Mouse (Mus musculus): Measurements from ENCODE around the gene Rasa3.
A peak's percentile ranks its signal among the peaks of the same experiment; 100 is the strongest.

Rasa3 gene

GRCm38 (mm10) chr8:13684131-13684530 is 6.7 kb upstream of the Rasa3 start:
- no peak for DNase-seq

DNA sequence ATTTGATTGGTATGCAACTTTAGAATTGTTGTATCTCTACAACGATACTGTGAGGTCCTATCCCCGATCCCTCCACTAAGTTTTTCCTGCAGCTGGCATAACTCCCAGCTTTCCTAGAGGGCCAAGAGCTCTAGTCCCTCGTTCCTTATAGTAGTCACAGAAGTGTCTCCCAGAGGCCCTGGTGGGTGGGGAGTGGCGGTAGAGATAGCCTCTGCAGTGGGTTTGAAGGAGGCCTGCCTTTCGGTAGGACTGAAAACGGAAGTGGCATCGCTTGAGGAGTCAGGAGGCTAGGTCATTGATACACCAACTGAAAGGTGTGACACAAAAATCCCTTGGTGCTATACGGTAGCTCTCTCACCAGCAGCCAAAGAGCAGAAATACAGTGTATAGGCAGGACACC is 779 bp upstream of the Rasa3 start:
- DNase-seq = no peak

DNA sequence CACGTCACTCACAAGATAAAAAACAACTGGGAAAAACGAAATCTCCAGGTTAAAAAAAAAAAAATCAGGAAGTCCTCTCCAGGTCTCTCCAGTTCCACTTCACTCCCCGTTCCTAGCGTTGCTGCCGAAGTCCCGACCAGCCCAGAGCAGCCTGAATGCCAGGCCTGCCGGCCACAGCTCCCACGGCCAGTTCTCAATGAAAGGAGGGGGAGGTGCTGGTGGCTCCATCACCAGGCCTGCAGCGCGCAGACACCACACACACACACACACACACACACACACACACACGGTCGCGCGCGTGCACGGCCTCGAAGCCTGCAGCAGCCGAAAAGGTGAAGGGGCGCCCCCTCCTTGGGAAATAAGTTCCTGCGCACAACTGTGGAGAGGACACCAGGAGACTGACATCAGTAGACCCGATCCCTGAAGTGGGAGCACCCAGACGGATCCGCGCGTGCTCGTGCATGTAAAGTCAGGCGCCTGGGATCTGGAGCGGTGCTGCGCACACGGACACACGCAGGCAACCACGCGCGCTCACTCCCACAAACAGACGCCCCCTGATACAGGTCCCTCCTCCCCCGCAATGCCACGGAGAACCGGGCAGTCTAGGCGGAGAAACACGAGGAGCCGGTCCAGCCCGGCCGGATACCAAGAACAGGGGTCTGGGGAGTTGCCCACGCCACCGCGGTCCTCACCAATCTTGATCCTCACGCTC is 546 bp downstream of the Rasa3 start:
- DNase-seq = peak; percentile 87

DNA sequence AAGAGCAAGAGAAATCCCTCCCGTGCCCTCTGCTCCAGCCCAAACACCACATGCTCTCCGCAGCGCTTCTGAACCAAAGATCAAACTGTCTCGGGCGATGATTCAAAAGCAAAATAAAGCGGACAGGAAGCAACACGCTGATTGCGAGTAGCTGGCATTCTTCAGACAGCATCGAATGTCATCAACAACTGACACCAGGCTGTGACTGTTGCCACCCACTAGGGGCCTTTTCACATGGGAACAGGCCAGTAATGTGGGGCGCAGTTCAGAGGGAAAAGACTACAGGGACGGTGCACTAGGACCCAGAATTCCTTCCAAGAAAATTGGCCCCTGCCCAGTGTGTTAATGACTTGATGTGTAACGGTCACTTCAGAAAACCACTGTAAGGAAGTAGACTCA is 1.1 kb downstream of the Rasa3 start:
- DNase-seq = peak; percentile 88

- no peak for DNase-seq
Measured at GRCm38 (mm10) chr8:13675524-13675923, 1.9 kb downstream of the Rasa3 start.

DNA sequence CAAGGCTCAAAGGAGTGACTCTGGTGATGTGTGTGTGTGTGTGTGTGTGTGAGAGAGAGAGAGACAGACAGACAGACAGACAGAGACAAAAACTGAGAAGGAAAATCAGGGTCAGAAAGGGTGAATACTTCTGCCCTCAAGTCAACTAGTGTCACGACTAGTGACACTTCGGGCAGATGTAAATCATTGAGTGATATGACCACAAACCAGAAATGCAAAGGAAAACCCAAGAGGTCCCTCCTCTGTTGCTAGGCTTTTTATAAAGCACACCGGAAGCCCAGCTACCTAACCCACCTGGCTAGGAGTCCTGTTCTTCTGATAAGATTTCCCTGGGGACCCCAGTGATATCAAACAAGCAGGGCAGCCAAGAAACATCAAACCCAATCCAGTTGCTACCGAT is 2.3 kb downstream of the Rasa3 start:
- no peak for DNase-seq

DNA sequence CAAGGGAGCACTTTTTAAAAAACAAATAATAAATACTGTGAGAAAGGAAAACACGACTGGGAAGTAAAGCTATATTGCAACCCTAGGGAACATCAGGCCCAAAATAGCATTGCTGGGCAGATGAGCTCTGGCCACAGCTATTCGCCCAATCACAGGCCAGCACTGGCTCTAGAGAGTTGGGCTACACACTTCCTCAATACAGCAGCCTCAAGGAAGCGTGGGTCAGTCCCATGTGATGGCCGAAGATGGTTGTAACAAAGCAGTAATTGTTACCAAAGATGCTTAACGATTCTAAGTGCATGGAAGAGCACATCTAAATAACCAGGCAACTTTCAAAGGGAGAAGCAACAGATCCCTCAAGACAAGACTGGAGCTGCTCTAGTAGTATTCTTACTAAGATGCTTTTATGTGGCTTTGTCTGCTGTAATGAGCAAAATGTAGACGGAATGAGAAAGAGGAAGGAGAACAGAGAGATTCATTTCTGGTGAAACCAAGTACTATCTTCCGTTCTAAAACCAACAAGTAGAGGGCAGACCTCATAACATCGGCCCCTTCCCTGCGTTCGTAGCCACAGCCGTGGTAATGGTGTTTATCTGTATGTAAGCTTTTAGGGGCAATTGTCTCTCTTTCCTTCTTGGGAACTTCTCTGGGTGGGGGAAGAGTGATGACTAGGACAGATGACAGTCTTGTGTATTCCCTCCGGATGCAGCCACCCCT is 3.0 kb downstream of the Rasa3 start:
- no peak for DNase-seq

DNA sequence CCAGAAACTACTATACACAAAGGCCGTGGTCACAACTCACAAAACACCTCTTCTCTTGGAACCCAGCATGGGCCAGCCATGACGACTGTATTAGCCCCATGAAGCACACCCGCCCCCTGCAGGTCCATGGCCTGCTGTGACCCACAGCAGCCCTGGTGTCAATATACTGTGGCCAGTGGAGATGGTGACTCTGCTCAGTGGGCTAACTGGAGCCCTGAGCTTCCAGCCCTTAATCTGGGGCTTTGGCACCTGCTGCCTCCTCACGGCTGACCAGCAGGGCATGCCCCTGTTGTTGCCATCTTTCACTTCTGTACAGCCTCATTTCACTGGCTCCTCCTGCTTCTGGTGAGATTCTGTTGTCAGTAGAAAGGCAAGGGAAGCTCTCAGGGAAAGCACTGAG is 4.2 kb downstream of the Rasa3 start:
- peak; percentile 43 for DNase-seq

DNA sequence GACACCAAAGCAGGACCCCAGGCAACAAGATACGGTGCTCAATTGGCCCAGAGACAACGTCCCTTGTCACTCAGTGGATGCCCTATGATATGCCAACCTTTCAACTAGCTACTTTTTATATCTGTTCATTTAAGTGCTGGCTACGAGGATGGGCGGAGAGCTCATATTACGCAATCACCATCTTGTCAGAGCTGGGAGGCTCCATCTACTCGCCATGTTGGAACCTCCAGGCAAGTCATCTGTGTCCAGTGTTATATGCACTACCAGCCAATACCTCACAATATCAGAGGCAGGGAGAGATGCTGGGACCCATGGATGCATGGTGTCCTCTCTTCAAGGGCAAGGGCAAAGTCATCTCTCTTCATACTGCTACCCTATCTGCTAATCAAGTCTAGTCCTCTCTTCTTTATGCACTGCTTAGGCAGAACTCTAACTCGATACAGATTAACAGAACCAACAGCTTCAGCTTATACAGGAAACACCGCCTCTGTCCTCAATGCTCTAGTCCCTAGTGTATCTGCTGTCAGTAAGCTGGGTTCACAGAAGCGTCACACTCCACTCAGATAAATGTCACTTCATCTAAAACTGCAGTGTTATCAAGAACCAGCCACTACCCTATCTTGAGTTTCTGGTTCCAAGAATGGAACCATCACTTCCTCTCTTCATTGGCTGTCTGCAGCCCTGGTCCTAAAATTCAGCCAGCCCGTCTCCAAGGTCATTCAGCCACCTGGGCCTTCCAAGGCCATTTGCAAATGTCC is 6.0 kb downstream of the Rasa3 start:
- DNase-seq = no peak

DNA sequence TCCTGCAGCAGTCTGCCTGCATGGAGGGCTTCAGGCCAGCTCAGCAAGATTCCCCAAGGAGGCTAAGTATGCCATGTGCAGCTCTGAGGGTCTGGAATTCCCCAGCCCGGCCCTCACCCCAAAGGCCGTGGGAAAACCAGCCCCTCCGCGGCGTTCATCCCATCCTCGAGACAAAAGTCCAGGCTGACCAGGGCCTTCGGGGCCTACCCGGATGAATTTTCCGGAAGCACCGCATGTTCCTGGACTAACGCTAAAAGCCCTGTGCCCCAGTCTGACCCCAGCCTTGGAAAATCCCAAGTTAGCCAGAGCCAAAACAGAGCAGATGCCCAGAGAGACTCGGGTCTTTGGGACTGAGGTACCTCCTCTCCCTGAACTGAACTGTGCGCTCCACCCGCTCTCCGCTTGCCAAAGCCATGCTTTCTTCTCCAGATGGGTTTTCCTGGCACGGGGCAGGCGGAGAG is 7.4 kb downstream of the Rasa3 start:
- DNase-seq = no peak

GRCm38 (mm10) chr8:13668367-13668766 is 9.0 kb downstream of the Rasa3 start:
- DNase-seq = no peak

DNA sequence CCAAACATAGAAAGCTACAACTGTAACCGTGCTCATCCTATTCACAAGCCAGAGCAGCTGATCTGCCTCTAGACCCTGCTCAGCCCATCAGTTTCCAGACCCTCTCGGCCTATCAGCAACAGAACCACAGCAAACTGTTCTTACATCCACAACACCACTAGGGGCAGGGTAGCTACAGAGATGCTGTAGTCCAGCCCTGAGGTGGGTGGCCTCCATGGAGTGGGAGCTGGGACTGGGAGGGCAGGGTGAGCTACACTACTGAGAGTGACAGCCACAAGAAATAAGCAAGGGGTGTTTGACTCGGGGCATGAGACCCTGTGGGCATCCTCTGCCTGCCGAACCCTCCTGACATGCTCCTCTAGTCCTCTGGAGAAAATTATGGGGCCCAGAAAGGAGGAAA is 9.5 kb downstream of the Rasa3 start:
- peak; percentile 45 for DNase-seq

DNA sequence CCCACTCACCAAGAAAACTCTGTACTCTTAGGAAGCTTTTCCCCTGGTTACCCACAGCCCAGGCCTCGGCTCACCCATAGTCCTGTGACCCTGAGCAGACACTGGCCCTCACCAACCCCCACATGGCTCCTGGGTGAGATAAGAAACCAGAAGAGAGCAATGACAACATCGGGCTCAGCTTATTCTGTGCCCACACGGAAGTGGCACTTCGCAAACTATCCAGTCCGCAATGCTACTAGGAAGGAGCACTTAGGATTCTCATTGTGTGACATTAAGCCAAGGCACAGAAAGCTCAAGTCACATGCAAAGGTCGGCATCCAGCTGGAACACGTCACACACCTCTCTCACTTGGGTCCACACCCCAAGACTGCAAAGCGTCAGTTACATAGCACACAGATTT is 11.5 kb downstream of the Rasa3 start:
- no peak for DNase-seq

GRCm38 (mm10) chr8:13665538-13665937 is 11.9 kb downstream of the Rasa3 start:
- no peak for DNase-seq

DNA sequence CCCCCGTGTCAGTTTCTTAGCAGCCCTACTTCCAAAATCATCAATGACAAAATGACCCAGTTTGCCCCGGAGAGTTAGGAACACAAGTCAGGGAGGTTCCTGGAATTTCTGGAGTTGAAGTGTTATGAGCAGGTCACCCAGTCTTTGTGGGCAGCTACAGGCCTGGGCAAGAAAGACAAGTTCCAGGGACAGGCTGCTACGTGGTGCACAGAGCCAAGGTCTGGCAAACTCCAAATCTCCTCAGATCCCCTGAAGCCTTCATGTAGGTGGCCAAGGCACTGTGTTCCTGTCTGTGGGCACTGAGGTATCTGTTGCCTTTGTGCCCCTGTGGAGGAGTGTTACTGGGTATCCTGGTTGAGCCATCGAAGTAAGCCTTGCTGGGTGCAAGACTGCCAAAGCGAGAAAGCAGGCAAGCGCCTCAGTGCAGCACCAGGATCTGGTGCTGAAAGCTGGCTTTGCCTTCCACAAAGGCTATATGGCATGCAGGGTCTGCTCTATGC is 12.6 kb downstream of the Rasa3 start:
- DNase-seq = no peak

- DNase-seq = no peak
Measured at GRCm38 (mm10) chr8:13660323-13660722, 17.1 kb downstream of the Rasa3 start.

DNA sequence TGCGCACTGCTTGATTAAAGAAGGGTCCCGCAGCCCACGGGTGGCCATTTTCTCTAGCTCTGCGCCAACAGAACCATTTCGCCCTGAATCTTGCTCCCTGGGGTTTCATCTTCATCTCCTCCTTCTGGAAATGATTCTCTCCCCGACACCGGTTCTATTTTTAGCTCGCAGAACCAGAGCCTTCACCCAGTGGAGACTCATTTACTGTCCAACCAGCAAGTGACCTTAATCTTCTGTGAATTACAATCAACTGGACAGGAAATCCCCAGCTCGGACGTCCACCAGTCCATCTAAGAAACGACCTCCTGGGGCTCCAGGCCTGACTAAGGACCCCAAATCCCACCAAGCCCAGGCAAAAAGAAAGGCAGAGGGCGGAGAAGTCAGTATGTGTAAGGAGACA is 19.9 kb downstream of the Rasa3 start:
- peak; percentile 69 for DNase-seq

DNA sequence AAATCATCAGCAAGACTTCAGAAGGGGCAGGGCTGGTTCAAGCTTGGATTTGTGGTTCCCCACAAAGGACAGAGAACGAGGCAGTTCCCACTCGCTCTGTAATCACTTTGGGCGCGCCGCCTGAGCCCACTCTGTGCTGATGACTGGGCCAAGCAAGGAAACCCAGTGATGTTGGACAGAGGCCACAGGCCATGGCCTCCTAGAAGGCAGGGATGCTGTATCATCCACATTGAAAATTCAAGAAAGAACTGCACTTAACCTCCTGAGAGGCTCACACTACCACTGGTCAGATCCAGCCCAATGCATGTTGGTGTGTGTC is 22.4 kb downstream of the Rasa3 start:
- no peak for DNase-seq

- no peak for DNase-seq
Measured at GRCm38 (mm10) chr8:13654350-13655032, 22.9 kb downstream of the Rasa3 start.

DNA sequence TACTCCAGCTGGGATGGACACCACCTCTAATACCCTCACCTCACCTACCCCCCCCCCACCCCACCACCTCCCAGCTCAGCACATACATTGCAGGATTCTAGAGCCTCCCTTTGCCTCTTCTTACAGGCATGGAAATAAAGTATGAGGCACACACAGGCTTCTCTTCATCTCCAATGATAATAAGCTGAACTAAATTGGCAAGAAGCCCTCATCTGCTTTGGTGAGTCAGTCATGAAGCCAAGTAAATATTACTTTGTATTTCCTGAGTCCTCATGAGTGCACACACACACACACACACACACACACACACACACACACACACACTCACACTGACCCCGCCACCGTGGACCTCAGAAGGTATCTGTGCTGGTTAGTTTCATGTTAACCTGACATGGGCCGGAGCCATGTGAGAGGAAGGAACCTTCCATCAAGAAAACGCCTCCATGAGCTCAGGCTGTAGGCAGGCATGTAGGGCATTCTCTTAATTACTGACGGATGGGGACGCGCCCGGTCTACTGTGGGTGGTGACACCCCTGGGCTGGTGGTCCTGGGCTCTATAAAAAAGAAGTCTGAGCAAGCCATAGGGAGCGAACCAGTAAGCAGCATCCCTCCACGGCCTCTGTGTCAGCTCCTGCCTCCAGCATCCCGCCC is 26.7 kb downstream of the Rasa3 start:
- no peak for DNase-seq

DNA sequence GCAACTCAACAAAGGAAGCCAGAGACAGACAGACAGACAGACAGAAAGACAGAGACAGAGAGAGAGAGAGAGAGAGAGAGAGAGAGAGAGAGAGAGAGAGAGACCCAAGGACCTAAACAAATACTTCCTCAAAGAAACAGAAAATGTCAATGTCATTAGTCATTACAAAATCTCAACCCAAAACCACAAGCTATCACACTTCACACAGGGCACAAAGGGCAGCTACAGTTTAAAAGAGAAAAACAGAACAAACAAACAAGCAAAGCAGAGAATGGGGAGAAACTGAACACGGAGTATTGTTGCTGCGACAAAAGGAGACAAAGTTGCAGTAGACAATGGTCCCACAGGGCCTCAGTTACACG is 28.3 kb downstream of the Rasa3 start:
- peak; percentile 46 for DNase-seq

DNA sequence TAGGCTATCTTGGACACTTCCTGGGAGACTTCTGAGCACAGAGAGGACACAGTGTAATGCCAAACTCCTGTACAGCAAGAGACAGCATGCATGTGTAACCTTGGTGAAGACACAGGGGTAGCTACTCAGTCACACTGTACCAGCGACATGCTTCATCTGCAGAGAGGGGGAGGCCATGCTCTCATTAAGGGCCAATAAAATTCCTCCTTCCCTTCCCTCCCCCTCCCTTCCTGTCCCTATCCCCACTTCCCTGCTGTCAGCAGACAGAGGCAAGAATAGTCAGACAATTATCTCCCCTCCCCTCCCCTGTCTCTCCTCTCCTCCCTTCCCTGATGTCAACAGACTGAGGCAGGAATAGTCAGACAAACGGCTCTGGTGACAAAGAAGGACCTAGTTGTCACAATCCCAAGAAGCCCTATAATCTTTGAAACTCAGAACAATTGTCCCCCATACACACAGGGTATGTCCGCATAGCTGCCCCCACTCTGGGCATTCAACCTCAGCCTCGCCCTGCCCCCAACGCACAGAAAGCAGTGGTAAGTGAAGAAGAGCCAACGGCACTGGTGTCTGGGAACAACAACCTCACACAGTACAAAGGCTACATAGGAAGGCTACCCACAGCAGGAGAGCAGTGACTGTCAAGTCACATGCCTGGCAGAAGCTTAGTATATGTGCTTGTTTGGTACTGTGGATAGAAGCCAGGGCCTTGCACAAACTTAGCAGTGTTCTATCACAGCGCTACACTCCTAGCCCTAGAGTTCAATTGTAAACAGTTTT is 28.8 kb downstream of the Rasa3 start:
- DNase-seq = peak; percentile 93
